Mouse (Mus musculus) lung, postnatal 36 days (tissue): Measurements from ENCODE around the gene Crym.

ENCODE experiments used
- DNase-seq: peaks from one replicate; pipeline ENCODE4 v3.0.0; 2022; ENCODE audit warnings: mixed read lengths

Crym gene

DNA sequence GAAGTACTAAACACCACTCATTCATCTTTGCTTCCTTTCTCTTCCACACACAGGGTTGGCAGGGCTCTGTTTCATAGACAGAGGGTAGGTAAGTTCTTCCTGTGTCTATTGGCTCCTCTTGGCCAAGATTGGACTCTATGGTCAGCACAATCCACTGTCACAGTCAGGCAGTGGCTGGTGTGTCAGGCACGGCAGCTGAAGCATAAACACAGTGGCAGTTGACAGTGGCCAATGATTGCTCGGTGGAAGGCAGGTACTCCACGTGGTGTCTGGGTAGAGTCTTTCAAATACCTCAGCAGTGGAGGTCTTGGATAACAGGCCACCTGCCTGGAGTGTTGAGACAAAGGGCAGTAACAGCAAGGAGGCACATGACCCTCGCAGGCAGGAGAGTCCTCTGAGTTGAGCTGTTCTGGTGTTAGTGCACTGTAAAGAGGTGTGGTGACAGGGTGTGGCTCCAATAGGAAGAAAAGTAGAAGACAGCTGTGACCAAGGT is 43.7 kb downstream of the Crym start:
- peak; percentile 15 for DNase-seq

DNA sequence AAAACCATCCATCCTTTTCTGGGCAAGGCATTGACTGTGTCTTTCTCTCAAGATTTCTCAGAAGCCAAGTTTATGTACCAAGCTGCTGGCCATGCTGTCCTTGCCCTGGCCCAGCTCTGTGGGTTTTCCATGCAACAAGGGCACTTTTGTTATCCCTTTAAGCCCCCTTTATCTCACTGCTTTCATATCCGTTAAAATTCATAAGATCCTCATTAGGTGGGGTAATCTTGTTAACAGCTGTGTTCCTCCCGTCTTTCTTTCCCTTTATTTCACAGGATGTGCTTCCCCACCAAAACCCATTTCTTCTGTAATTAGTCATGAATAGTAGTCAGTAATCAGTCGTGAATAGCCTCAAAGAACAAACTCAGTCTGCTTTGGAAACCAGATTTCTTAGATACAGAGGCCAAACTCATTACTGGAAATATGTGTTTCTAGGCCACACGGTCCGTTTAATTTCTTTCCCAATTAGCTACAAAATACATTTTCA is 44.3 kb downstream of the Crym start:
- no peak for DNase-seq

GRCm38 (mm10) chr7:120156841-120157409 is 45.0 kb downstream of the Crym start:
- DNase-seq, result no peak

GRCm38 (mm10) chr7:120150898-120151297 is 51.0 kb downstream of the Crym start:
- no peak for DNase-seq

DNA sequence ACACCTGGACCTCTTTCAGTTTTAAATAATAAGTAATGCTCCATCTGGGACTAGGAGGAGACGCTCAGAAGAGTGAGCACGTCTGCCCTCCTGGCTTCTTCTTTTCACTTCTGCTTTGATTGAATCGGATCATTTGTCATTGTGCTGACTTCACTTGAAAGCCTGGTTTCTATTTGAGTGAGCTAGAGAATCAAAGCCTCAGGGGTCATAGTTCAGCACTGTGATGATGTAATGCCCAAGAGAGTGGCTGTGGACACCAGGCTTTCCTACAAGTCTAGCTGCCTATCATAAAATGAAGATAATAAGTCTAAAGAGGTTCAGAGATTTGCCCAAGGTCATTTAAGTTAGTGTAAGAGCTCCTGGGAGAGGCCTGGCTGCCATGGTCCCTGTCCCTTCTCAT is 51.7 kb downstream of the Crym start:
- peak; percentile 25 for DNase-seq

GRCm38 (mm10) chr7:120145191-120145590 is 56.7 kb downstream of the Crym start, which contains the start of gene Zp2:
TSS of gene Zp2 (minus strand) at chr7:120145291.
- DNase-seq, result no peak

DNA sequence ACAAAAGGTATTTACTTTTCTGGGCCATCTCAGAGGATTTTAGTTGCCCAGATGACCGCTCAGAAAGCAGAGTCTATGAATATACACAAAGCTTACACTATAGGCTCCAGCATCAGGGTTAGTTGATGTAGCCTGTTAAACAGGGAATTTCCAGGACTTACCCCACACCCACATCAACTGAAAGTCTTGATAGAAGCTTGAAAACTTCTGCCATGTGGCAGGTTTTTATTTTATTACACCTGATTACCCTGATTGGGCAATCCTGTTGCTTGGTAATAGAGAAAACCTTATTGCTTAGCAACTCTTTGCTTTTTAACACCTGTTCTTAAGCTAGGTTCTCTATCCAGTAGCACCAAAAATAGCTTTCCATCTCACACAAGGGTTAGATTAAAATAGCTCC is 59.2 kb downstream of the Crym start:
- DNase-seq, result no peak
